Mouse (Mus musculus) spleen, postnatal 4 days (tissue): ENCODE measurements at regions not wholly inside any gene's neighbourhood (a gene's known extent, or its start where the extent isn't known, plus 50 kb on each side); places are given as distances from the start of the nearest gene placed in this dataset.
A peak's percentile ranks its signal among the peaks of the same experiment; 100 is the strongest.
"Not testable (repeated sequence)": the region's sequence is repeated elsewhere in the genome, so short reads cannot be mapped to it uniquely, and the experiment has no call there.

Source experiments
- DNase-seq, 2 experiments: peaks; one replicate each; pipeline ENCODE4 v3.0.0; 2022; ENCODE audit warnings: low spot score in 2 of 2

- DNase-seq = no peak
Measured at GRCm38 (mm10) chr16:50533881-50534280, 57.1 kb downstream of the Ccdc54 start.

- DNase-seq = peak; percentile 65 to 86
Measured at GRCm38 (mm10) chr16:50529511-50530416, 61.2 kb downstream of the Ccdc54 start.

GRCm38 (mm10) chr16:50528677-50529510 lies 62.1 kb downstream of the Ccdc54 start:
- DNase-seq = peak; percentile 50 to 77

GRCm38 (mm10) chr16:50528355-50528676 lies 62.6 kb downstream of the Ccdc54 start:
- DNase-seq = no peak

GRCm38 (mm10) chr16:50526930-50527329 lies 64.0 kb downstream of the Ccdc54 start:
- DNase-seq = not testable (repeated sequence)

- DNase-seq = no peak
Measured at GRCm38 (mm10) chr16:50525934-50526366, 65.0 kb downstream of the Ccdc54 start.

GRCm38 (mm10) chr16:50525504-50525903 lies 65.5 kb downstream of the Ccdc54 start:
- no peak for DNase-seq

GRCm38 (mm10) chr16:50519610-50520009 lies 71.3 kb downstream of the Ccdc54 start:
- DNase-seq = no peak

- no peak for DNase-seq
Measured at GRCm38 (mm10) chr16:50516579-50516978, 74.4 kb downstream of the Ccdc54 start.

- DNase-seq = no peak
Measured at GRCm38 (mm10) chr16:50515039-50515438, 75.9 kb downstream of the Ccdc54 start.

- no peak for DNase-seq
Measured at GRCm38 (mm10) chr16:50512080-50512479, 78.9 kb downstream of the Ccdc54 start.

- no peak for DNase-seq
Measured at GRCm38 (mm10) chr16:50509529-50509895, 77.3 kb upstream of the Bbx start.

- DNase-seq = no peak
Measured at GRCm38 (mm10) chr16:50508673-50509528, 76.7 kb upstream of the Bbx start.

GRCm38 (mm10) chr16:50504619-50505018 lies 72.4 kb upstream of the Bbx start:
- DNase-seq = no peak

GRCm38 (mm10) chr16:50498909-50499308 lies 66.7 kb upstream of the Bbx start:
- no peak for DNase-seq

- no peak for DNase-seq
Measured at GRCm38 (mm10) chr16:50493662-50494061, 61.5 kb upstream of the Bbx start.

GRCm38 (mm10) chr16:50489244-50489643 lies 57.1 kb upstream of the Bbx start:
- no peak for DNase-seq

GRCm38 (mm10) chr16:50482360-50482786 lies 50.2 kb upstream of the Bbx start:
- DNase-seq = no peak
